Mouse (Mus musculus) layer of hippocampus, postnatal 25 days (tissue): Measurements from ENCODE around the gene Agap2. TPM values are rescaled to one million over a fixed set of nuclear protein-coding genes. Genes with fewer than 3 reads are reported as not detected.
A peak's percentile ranks its signal among the peaks of the same experiment; 100 is the strongest.

ENCODE experiments used
- DNase-seq, 2 experiments: peaks; one replicate each; pipeline ENCODE4 v3.0.0; 2022; ENCODE audit warnings: mixed read lengths in 2 of 2, low spot score in 1 of 2; ENCODE audit errors: extremely low spot score in 1 of 2
- total RNA-seq, 2 experiments: library from RNA; stranded (reverse); gene quantifications; 2 replicates each; pipeline ENCODE4 v1.2.3; 2021

The Agap2 gene
- total RNA-seq, 2 experiments from 2014 or later, result 754 to 837 TPM

- DNase-seq, result no peak
These were observed 24.1 kb downstream of the Agap2 start for GRCm38 (mm10) chr10:127099191-127099590.

GRCm38 (mm10) chr10:127099868-127100267 is 24.8 kb downstream of the Agap2 start:
- no peak for DNase-seq

GRCm38 (mm10) chr10:127100414-127100813 is 25.3 kb downstream of the Agap2 start:
- no peak for DNase-seq

GRCm38 (mm10) chr10:127101151-127101550 is 26.1 kb downstream of the Agap2 start:
- DNase-seq, result no peak

- DNase-seq, result no peak
These were observed 28.5 kb downstream of the Agap2 start for GRCm38 (mm10) chr10:127103631-127104030.

- no peak for DNase-seq
These were observed 32.6 kb downstream of the Agap2 start for GRCm38 (mm10) chr10:127107563-127108261.

GRCm38 (mm10) chr10:127108262-127108583 is 33.1 kb downstream of the Agap2 start:
- DNase-seq, result no peak

GRCm38 (mm10) chr10:127111001-127111887 is 36.2 kb downstream of the Agap2 start:
- DNase-seq, result peak in 1 of 2 experiments; percentile 21

GRCm38 (mm10) chr10:127114408-127114807 is 39.3 kb downstream of the Agap2 start:
- DNase-seq, result no peak

GRCm38 (mm10) chr10:127115068-127115467 is 40.0 kb downstream of the Agap2 start:
- no peak for DNase-seq

GRCm38 (mm10) chr10:127118470-127118869 is 43.4 kb downstream of the Agap2 start:
- DNase-seq, result no peak

- DNase-seq, result no peak
These were observed 44.1 kb downstream of the Agap2 start for GRCm38 (mm10) chr10:127119229-127119628.

GRCm38 (mm10) chr10:127120301-127121065 is 45.4 kb downstream of the Agap2 start:
- peak in 1 of 2 experiments; percentile 8 for DNase-seq

- DNase-seq, result peak; percentile 75 to 82
These were observed 46.0 kb downstream of the Agap2 start, which contains the start of gene Os9 for GRCm38 (mm10) chr10:127121066-127121477. TSS of gene Os9 (minus strand) at chr10:127121131.

- no peak for DNase-seq
These were observed 46.9 kb downstream of the Agap2 start for GRCm38 (mm10) chr10:127122018-127122417.

GRCm38 (mm10) chr10:127122784-127123435 is 47.8 kb downstream of the Agap2 start:
- peak in 1 of 2 experiments; percentile 37 for DNase-seq

- peak; percentile 58 to 78 for DNase-seq
These were observed 48.3 kb downstream of the Agap2 start for GRCm38 (mm10) chr10:127123436-127123805.

GRCm38 (mm10) chr10:127125210-127126001 is 50.3 kb downstream of the Agap2 start:
- DNase-seq, result peak in 1 of 2 experiments; percentile 20

GRCm38 (mm10) chr10:127126579-127126978 is 51.5 kb downstream of the Agap2 start:
- no peak for DNase-seq
